Mouse (Mus musculus): ENCODE results near the gene Pef1. TPM values are rescaled to one million over a fixed set of nuclear protein-coding genes. Genes with fewer than 3 reads are reported as not detected.
A peak's percentile ranks its signal among the peaks of the same experiment; 100 is the strongest.

Gene Pef1
- polyA plus RNA-seq (2015; fragmentation: Nextera tagmentation; extraction: Ambion mirVana), result 68.1 and 70.3 TPM in 2 replicates

GRCm38 (mm10) chr4:130102111-130102651 lies at the start of gene Pef1:
Pef1 (plus strand) TSS chr4:130102558.
- WGBS, result 3% methylated on average over 6 of the region's 6 CpGs

GRCm38 (mm10) chr4:130053111-130053510 lies 49.2 kb upstream of the Pef1 start:
- Histone ChIP-seq H3K9ac (replicated peaks) (no peak overlapping the region), H3K27ac (replicated peaks) (no peak overlapping the region)
- no peak for ATAC-seq (replicated peaks)

More at GRCm38 (mm10) chr4:130102111-130102651, at the start of gene Pef1:
- 0 out of 2 replicates have a peak, but pooled peaks cover 8% of the 10 kb centered on the region for H3K27me3 ChIP-seq
- peaks cover 3% of the 10 kb centered on the region; the same call in 1 of the 2 replicates for H3K4me1 ChIP-seq
- H3K4me3 ChIP-seq, result no peak within 1 kb of the TSS
- no peak for ATAC-seq (replicated peaks)
- no peak within 1 kb of the TSS for H3K27ac ChIP-seq (replicated peaks)
- no peak within 1 kb of the TSS for H3K9ac ChIP-seq (replicated peaks)
- H3K4me2 ChIP-seq (replicated peaks), result no peak within 1 kb of the TSS
- no peaks in the 10 kb centered on the region for H3K36me3 ChIP-seq
- no peaks in the 10 kb centered on the region for H3K9me3 ChIP-seq

GRCm38 (mm10) chr4:130054727-130055126 lies 47.6 kb upstream of the Pef1 start:
- Histone ChIP-seq H3K4me3 (no peak overlapping the region), H3K9ac (replicated peaks) (no peak overlapping the region), H3K4me1 (peaks cover 24% of the 10 kb centered on the region), H3K9me3 (no peaks in the 10 kb centered on the region), H3K27ac (replicated peaks) (peak overlapping the region; percentile 32), H3K27me3 (no peaks in the 10 kb centered on the region), H3K4me2 (replicated peaks) (no peak overlapping the region), H3K36me3 (no peaks in the 10 kb centered on the region)
- peak; percentile 44; the same call in 1 of the 2 replicates for ATAC-seq (replicated peaks)
- 11% methylated on average over 1 of the region's 1 CpGs for WGBS

More at GRCm38 (mm10) chr4:130053111-130053510, 49.2 kb upstream of the Pef1 start:
- no peaks in the 10 kb centered on the region for H3K9me3 ChIP-seq
- H3K4me1 ChIP-seq, result peaks cover 26% of the 10 kb centered on the region
- no peak overlapping the region for H3K4me2 ChIP-seq (replicated peaks)
- no peaks in the 10 kb centered on the region for H3K27me3 ChIP-seq
- 85% methylated on average over 9 of the region's 9 CpGs for WGBS
- H3K36me3 ChIP-seq, result no peaks in the 10 kb centered on the region
- H3K4me3 ChIP-seq, result no peak overlapping the region

- Histone ChIP-seq H3K9ac (replicated peaks) (no peak overlapping the region), H3K4me3 (no peak overlapping the region), H3K9me3 (no peaks in the 10 kb centered on the region), H3K27ac (replicated peaks) (peak overlapping the region; percentile 32), H3K4me1 (peaks cover 19% of the 10 kb centered on the region), H3K27me3 (no peaks in the 10 kb centered on the region), H3K36me3 (no peaks in the 10 kb centered on the region), H3K4me2 (replicated peaks) (no peak overlapping the region)
- peak; percentile 29; the same call in 1 of the 2 replicates for ATAC-seq (replicated peaks)
- WGBS, result 65% methylated on average over 14 of the region's 14 CpGs
Observed at GRCm38 (mm10) chr4:130055160-130056010, 47.0 kb upstream of the Pef1 start.

GRCm38 (mm10) chr4:130056011-130056322 lies 46.4 kb upstream of the Pef1 start:
- H3K9me3 ChIP-seq, result no peaks in the 10 kb centered on the region
- no peaks in the 10 kb centered on the region for H3K36me3 ChIP-seq
- no peak overlapping the region for H3K9ac ChIP-seq (replicated peaks)
- H3K27ac ChIP-seq (replicated peaks), result peak overlapping the region; percentile 32; the same call in 1 of the 2 replicates
- WGBS, result 30% methylated on average over 3 of the region's 3 CpGs
- no peak overlapping the region for H3K4me2 ChIP-seq (replicated peaks)
- peaks cover 17% of the 10 kb centered on the region for H3K4me1 ChIP-seq
- peak; percentile 48; the same call in 1 of the 2 replicates for ATAC-seq (replicated peaks)
- H3K27me3 ChIP-seq, result no peaks in the 10 kb centered on the region
- no peak overlapping the region for H3K4me3 ChIP-seq

- peaks cover 17% of the 10 kb centered on the region for H3K4me1 ChIP-seq
- peak overlapping the region; percentile 32; the same call in 1 of the 2 replicates for H3K27ac ChIP-seq (replicated peaks)
- no peak for ATAC-seq (replicated peaks)
- no peaks in the 10 kb centered on the region for H3K27me3 ChIP-seq
- H3K4me3 ChIP-seq, result no peak overlapping the region
- H3K4me2 ChIP-seq (replicated peaks), result no peak overlapping the region
- H3K36me3 ChIP-seq, result no peaks in the 10 kb centered on the region
- 26% methylated on average over 3 of the region's 3 CpGs for WGBS
- no peaks in the 10 kb centered on the region for H3K9me3 ChIP-seq
- H3K9ac ChIP-seq (replicated peaks), result no peak overlapping the region
Observed at GRCm38 (mm10) chr4:130056471-130056870, 45.9 kb upstream of the Pef1 start.

GRCm38 (mm10) chr4:130060937-130061336 lies 41.4 kb upstream of the Pef1 start:
- peaks cover 9% of the 10 kb centered on the region for H3K4me1 ChIP-seq
- H3K27me3 ChIP-seq, result no peaks in the 10 kb centered on the region
- H3K9ac ChIP-seq (replicated peaks), result no peak overlapping the region
- ATAC-seq (replicated peaks), result no peak
- no peaks in the 10 kb centered on the region for H3K36me3 ChIP-seq
- H3K4me2 ChIP-seq (replicated peaks), result no peak overlapping the region
- no peaks in the 10 kb centered on the region for H3K9me3 ChIP-seq
- H3K4me3 ChIP-seq, result no peak overlapping the region
- no peak overlapping the region for H3K27ac ChIP-seq (replicated peaks)

- no peak overlapping the region for H3K27ac ChIP-seq (replicated peaks)
- no peak overlapping the region for H3K4me2 ChIP-seq (replicated peaks)
- ATAC-seq (replicated peaks), result no peak
- no peaks in the 10 kb centered on the region for H3K9me3 ChIP-seq
- no peaks in the 10 kb centered on the region for H3K4me1 ChIP-seq
- H3K27me3 ChIP-seq, result no peaks in the 10 kb centered on the region
- no peak overlapping the region for H3K9ac ChIP-seq (replicated peaks)
- no peak overlapping the region for H3K4me3 ChIP-seq
- WGBS, result 78% methylated on average over 7 of the region's 7 CpGs
- H3K36me3 ChIP-seq, result no peaks in the 10 kb centered on the region
Observed at GRCm38 (mm10) chr4:130063191-130063590, 39.2 kb upstream of the Pef1 start.

GRCm38 (mm10) chr4:130066816-130067215 lies 35.5 kb upstream of the Pef1 start:
- Histone ChIP-seq H3K4me1 (no peaks in the 10 kb centered on the region), H3K9ac (replicated peaks) (no peak overlapping the region), H3K36me3 (no peaks in the 10 kb centered on the region), H3K4me3 (no peak overlapping the region), H3K27ac (replicated peaks) (no peak overlapping the region), H3K4me2 (replicated peaks) (no peak overlapping the region), H3K9me3 (no peaks in the 10 kb centered on the region), H3K27me3 (no peaks in the 10 kb centered on the region)
- ATAC-seq (replicated peaks), result no peak
- 7% methylated on average over 8 of the region's 8 CpGs for WGBS

- Histone ChIP-seq H3K4me2 (replicated peaks) (no peak overlapping the region), H3K4me1 (peaks cover 9% of the 10 kb centered on the region), H3K27ac (replicated peaks) (0 out of 2 replicates have a peak overlapping the region, but pooled peaks have one; percentile 25), H3K4me3 (no peak overlapping the region), H3K27me3 (no peaks in the 10 kb centered on the region), H3K36me3 (no peaks in the 10 kb centered on the region), H3K9ac (replicated peaks) (no peak overlapping the region), H3K9me3 (no peaks in the 10 kb centered on the region)
- ATAC-seq (replicated peaks), result no peak
- WGBS, result 62% methylated on average over 3 of the region's 3 CpGs
Observed at GRCm38 (mm10) chr4:130070523-130070922, 31.8 kb upstream of the Pef1 start.

- H3K9me3 ChIP-seq, result no peaks in the 10 kb centered on the region
- no peak for ATAC-seq (replicated peaks)
- 94% methylated on average over 2 of the region's 2 CpGs for WGBS
Observed at GRCm38 (mm10) chr4:130071758-130072157, 30.6 kb upstream of the Pef1 start.

GRCm38 (mm10) chr4:130073367-130073766 lies 29.0 kb upstream of the Pef1 start:
- Histone ChIP-seq H3K27ac (replicated peaks) (no peak overlapping the region), H3K27me3 (no peaks in the 10 kb centered on the region), H3K4me3 (no peak overlapping the region), H3K9me3 (no peaks in the 10 kb centered on the region), H3K36me3 (no peaks in the 10 kb centered on the region), H3K9ac (replicated peaks) (no peak overlapping the region), H3K4me1 (peaks cover 29% of the 10 kb centered on the region), H3K4me2 (replicated peaks) (no peak overlapping the region)
- ATAC-seq (replicated peaks), result no peak
- 82% methylated on average over 4 of the region's 4 CpGs for WGBS

More at GRCm38 (mm10) chr4:130071758-130072157, 30.6 kb upstream of the Pef1 start:
- no peak overlapping the region for H3K4me2 ChIP-seq (replicated peaks)
- peaks cover 21% of the 10 kb centered on the region for H3K4me1 ChIP-seq
- no peak overlapping the region for H3K9ac ChIP-seq (replicated peaks)
- no peaks in the 10 kb centered on the region for H3K36me3 ChIP-seq
- H3K27ac ChIP-seq (replicated peaks), result no peak overlapping the region
- H3K27me3 ChIP-seq, result no peaks in the 10 kb centered on the region
- H3K4me3 ChIP-seq, result no peak overlapping the region
